Mouse (Mus musculus) ES-Bruce4 (cell line): ENCODE results near the gene P2rx7. TPM values are rescaled to one million over a fixed set of nuclear protein-coding genes. Genes with fewer than 3 reads are reported as not detected.

Experiments used
- H3K27ac ChIP-seq: 2 replicates; pipeline ENCODE4 v1.5.1; 2012; ENCODE audit warnings: low read length, inconsistent platforms; ENCODE audit not compliant: insufficient read depth
- H3K27me3 ChIP-seq: 2 replicates; pipeline ENCODE4 v1.6.1; 2012; ENCODE audit warnings: mild to moderate bottlenecking, low read length, inconsistent platforms; ENCODE audit not compliant: control insufficient read depth, poor library complexity, insufficient read depth, severe bottlenecking
- H3K36me3 ChIP-seq: 2 replicates; pipeline ENCODE4 v1.6.1; 2012; ENCODE audit warnings: inconsistent platforms, mild to moderate bottlenecking, low read length, moderate library complexity; ENCODE audit not compliant: control insufficient read depth, poor library complexity, insufficient read depth, severe bottlenecking
- H3K4me1 ChIP-seq: one replicate; pipeline ENCODE4 v1.8.1; 2011; ENCODE audit warnings: low read length; ENCODE audit not compliant: control insufficient read depth, insufficient read depth
- H3K4me3 ChIP-seq: 2 replicates; pipeline ENCODE4 v1.5.1; 2011; ENCODE audit warnings: low read depth, mild to moderate bottlenecking, low read length
- H3K9ac ChIP-seq: 2 replicates; pipeline ENCODE4 v1.6.1; 2012; ENCODE audit warnings: low read depth, mild to moderate bottlenecking, inconsistent platforms; ENCODE audit not compliant: poor library complexity, severe bottlenecking
- H3K9me3 ChIP-seq: replicated peaks from 2 replicates; pipeline ENCODE4 v1.6.1; 2012; ENCODE audit warnings: mild to moderate bottlenecking, low read length, inconsistent platforms; ENCODE audit not compliant: control insufficient read depth, poor library complexity, insufficient read depth, severe bottlenecking
- CTCF ChIP-seq: IDR thresholded peaks from one replicate; pipeline ENCODE4 v1.8.1; 2011; ENCODE audit warnings: low read depth, low read length
- EP300 ChIP-seq: IDR thresholded peaks from 2 replicates; pipeline ENCODE4 v1.6.1; 2011; ENCODE audit warnings: low read depth, low read length; ENCODE audit not compliant: insufficient read depth
- POLR2A ChIP-seq: IDR thresholded peaks from one replicate; pipeline ENCODE4 v1.8.1; 2011; ENCODE audit warnings: low read length; ENCODE audit not compliant: insufficient read depth
- polyA plus RNA-seq: library from polyadenylated mRNA; stranded (reverse); fragments of >200 nt; gene quantifications from 2 replicates; pipeline ENCODE4 v1.2.4, GENCODE M21; 2011; ENCODE audit warnings: low read depth; ENCODE audit not compliant: missing spikeins, insufficient read depth, insufficient read length

Gene P2rx7
- polyA plus RNA-seq, 1 experiment, result 2.7 TPM

DNA sequence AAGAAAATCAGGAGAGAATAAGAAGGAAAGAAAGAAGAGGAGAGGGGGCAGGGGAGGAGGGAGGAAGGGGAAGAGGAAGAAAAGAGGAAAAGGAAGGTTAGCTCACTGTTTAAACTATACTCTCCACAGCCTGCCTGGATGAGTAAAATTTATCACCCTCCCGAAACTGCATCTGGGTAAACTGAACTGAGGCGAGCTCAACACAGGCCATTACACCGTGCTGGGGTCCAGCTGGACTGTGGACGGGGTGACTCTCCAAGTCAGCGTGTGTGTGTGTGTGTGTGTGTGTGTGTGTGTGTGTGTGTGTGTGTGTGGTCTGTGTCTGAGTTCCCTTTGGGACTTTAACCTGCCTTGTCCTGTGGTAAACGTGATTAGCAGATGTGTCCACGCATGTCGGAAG is 32.3 kb downstream of the P2rx7 start:
- no peak overlapping the region for H3K4me3 ChIP-seq
- H3K36me3 ChIP-seq, result no peaks in the 10 kb centered on the region
- no peak for TF ChIP-seq EP300
- no peak for TF ChIP-seq CTCF
- no peak for TF ChIP-seq POLR2A
- H3K27ac ChIP-seq, result no peak overlapping the region
- H3K9ac ChIP-seq, result no peak overlapping the region
- H3K4me1 ChIP-seq, result no peaks in the 10 kb centered on the region
- no peaks in the 10 kb centered on the region for H3K27me3 ChIP-seq
- no peaks in the 10 kb centered on the region for H3K9me3 ChIP-seq

DNA sequence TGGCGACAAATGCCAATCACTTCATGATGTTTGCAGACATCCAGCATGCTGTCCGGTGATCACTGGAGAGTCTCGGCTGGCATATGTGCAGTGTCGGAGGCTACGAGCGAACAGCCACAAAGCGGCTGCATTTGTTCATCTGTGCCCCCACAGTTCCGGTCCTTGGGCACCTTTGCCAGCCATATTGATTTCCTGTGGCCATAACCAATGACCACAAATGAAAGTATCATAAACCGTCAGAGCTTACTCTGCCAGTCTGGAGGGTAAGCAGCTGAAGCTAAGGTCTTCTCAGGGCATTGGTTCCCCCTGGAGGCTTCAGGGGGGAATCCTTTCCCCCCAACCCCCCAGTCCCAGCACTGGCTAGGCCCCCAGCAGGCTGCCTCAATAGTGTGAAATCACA is 34.3 kb downstream of the P2rx7 start:
- Histone ChIP-seq H3K27ac (no peak overlapping the region), H3K9me3 (no peaks in the 10 kb centered on the region), H3K9ac (no peak overlapping the region), H3K4me1 (no peaks in the 10 kb centered on the region), H3K4me3 (no peak overlapping the region), H3K27me3 (no peaks in the 10 kb centered on the region), H3K36me3 (no peaks in the 10 kb centered on the region)
- no peak for TF ChIP-seq EP300
- no peak for TF ChIP-seq CTCF
- no peak for TF ChIP-seq POLR2A

DNA sequence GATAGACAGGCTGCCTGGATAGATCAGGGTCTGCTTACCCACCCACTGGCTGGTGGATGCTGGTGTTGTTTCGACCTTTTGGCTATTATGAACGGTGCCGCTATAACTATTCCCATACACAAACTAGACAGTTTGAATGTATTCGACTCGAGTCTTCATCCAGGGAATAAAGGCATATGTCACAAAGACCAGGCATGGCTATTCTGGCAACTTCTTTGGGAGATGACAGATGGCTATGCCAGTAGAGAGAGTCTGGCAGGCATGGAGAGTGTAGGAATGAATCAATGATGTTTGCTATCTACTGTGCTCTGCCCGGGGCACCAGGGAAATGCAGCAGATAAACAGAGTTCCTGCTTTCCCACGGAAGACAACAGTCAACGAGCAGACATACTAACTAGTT is 36.2 kb downstream of the P2rx7 start:
- Histone ChIP-seq H3K36me3 (no peaks in the 10 kb centered on the region), H3K9me3 (no peaks in the 10 kb centered on the region), H3K27ac (no peak overlapping the region), H3K27me3 (no peaks in the 10 kb centered on the region), H3K4me1 (no peaks in the 10 kb centered on the region), H3K9ac (no peak overlapping the region), H3K4me3 (no peak overlapping the region)
- no peak for TF ChIP-seq POLR2A
- no peak for TF ChIP-seq CTCF
- no peak for TF ChIP-seq EP300

DNA sequence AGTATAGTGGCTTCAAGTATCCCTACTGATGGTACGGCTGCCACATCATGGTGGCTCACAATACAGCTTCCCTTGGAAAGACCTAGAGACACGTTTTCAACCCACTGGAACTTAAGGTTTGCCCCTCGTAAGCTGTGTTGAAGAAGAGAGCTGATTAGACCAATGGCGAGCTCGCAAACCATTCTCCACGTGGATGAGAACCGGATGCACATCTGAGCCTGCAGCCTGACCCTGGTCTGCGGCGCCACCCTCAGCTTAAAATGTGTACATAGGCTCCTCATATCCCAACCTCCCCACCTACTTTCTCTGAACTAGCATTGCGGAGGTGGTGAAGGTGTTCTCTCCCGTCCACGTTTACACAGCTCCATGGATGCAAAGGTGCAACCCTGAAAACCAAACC is 37.6 kb downstream of the P2rx7 start:
- Histone ChIP-seq H3K27ac (no peak overlapping the region), H3K4me3 (no peak overlapping the region), H3K9me3 (no peaks in the 10 kb centered on the region), H3K27me3 (no peaks in the 10 kb centered on the region), H3K36me3 (no peaks in the 10 kb centered on the region), H3K4me1 (no peaks in the 10 kb centered on the region), H3K9ac (no peak overlapping the region)
- TF ChIP-seq CTCF (peak; percentile 53), EP300 (no peak)

DNA sequence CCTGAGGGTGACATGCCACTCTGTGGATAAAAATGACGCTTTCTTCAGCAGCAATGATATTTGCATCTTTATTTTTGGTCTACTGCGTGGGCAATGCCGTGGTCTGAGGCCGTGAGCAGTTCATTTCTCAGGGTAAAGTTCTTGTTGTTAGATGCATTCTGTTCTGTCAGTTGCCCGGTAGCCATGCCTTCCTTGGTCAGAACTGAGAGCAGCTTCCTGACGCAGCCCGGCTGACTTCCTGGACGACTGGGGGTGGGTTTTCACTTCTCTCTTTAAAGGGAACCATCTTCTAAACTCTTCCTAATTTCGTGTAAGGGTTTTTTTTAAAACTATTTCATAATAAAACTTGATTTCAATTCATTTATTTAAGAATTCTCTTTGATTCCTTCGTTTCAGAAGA is 40.2 kb downstream of the P2rx7 start:
- H3K4me1 ChIP-seq, result no peaks in the 10 kb centered on the region
- H3K9me3 ChIP-seq, result no peaks in the 10 kb centered on the region
- no peak overlapping the region for H3K4me3 ChIP-seq
- no peak overlapping the region for H3K9ac ChIP-seq
- H3K27me3 ChIP-seq, result no peaks in the 10 kb centered on the region
- H3K36me3 ChIP-seq, result no peaks in the 10 kb centered on the region
- no peak for TF ChIP-seq CTCF
- TF ChIP-seq POLR2A, result no peak
- TF ChIP-seq EP300, result no peak
- H3K27ac ChIP-seq, result no peak overlapping the region

DNA sequence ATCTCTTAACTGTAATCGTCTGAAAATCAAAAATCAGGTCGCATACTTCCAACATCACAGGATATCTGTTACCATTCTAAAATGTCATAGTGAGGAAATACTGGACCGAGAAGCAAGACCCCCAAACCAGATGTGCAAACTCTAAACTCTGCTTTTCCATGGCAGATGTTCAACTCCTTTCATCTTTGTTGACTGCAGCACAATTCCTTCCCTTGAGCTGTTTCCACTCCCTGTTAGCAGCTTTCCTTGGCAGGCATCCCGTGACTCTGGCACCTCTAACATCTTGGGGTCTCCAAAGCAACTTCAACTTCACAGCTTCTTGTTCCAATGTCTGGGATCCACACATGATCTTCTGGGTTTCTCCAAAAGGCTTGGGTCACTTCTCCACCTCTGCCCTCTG is 43.7 kb downstream of the P2rx7 start:
- no peak overlapping the region for H3K9ac ChIP-seq
- no peaks in the 10 kb centered on the region for H3K36me3 ChIP-seq
- TF ChIP-seq CTCF (no peak), EP300 (no peak), POLR2A (no peak)
- H3K27me3 ChIP-seq, result no peaks in the 10 kb centered on the region
- peaks cover 1% of the 10 kb centered on the region for H3K4me1 ChIP-seq
- H3K4me3 ChIP-seq, result no peak overlapping the region
- H3K9me3 ChIP-seq, result no peaks in the 10 kb centered on the region
- H3K27ac ChIP-seq, result no peak overlapping the region

DNA sequence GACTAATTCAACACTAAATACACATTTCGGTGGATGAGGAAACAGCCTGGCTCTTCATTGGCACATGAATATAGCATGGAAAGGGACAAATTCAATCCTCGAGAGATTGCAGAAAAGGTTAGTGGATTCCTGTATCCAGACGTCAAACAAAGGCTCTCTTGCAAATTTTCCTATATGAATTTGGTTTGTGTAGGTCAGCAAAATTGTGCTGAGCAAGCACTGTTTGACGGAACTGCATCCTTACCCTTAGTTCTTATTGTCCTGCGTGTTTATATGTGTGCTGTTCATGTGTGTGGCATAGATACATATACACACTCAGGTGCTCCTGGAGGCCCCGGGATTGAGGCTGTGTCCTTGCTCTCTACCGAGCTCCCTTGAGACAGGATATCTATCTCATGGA is 45.4 kb downstream of the P2rx7 start:
- Histone ChIP-seq H3K9ac (no peak overlapping the region), H3K27ac (no peak overlapping the region), H3K4me3 (no peak overlapping the region), H3K36me3 (no peaks in the 10 kb centered on the region), H3K9me3 (no peaks in the 10 kb centered on the region), H3K4me1 (peaks cover 2% of the 10 kb centered on the region), H3K27me3 (no peaks in the 10 kb centered on the region)
- TF ChIP-seq EP300 (no peak), CTCF (no peak), POLR2A (no peak)
